Mouse (Mus musculus): ENCODE data around the gene Wwc2. TPM values are rescaled to one million over a fixed set of nuclear protein-coding genes. Genes with fewer than 3 reads are reported as not detected.
"Not testable (repeated sequence)": the region's sequence is repeated elsewhere in the genome, so short reads cannot be mapped to it uniquely, and the experiment has no call there.

Gene Wwc2
- total and polyA plus RNA-seq, 2 experiments from 2014 or later = 5.3 to 11.2 TPM

GRCm38 (mm10) chr8:47833944-47834343 is 156.8 kb downstream of the Wwc2 start:
- Histone ChIP-seq H3K36me3 (ENCODE audit: insufficient read depth, low read length) (peaks cover 10% of the 10 kb centered on the region; the same call in 1 of the 2 replicates), H3K9ac (replicated peaks; ENCODE audit: low read length) (no peak overlapping the region), H3K27me3 (ENCODE audit: insufficient read depth, low read length) (no peaks in the 10 kb centered on the region), H3K4me2 (ENCODE audit: low read depth, low read length) (no peak overlapping the region), H3K4me1 (ENCODE audit: insufficient read depth, low read length) (no peaks in the 10 kb centered on the region), H3K4me3 (ENCODE audit: low read length) (no peak overlapping the region), H3K9me3 (ENCODE audit: low read length) (no peaks in the 10 kb centered on the region), H3K27ac (no peak overlapping the region)
- no peak for ATAC-seq
- TF ChIP-seq CTCF (IDR thresholded peaks at IDR 0.05; ENCODE audit: low read depth) = no peak
- DNase-seq (ENCODE audit: low spot score) = no peak
- WGBS = 71% methylated on average over 1 of the region's 1 CpGs

- Histone ChIP-seq H3K36me3 (ENCODE audit: insufficient read depth, low read length) (peaks cover 10% of the 10 kb centered on the region; the same call in 1 of the 2 replicates), H3K27ac (no peak overlapping the region), H3K9me3 (ENCODE audit: low read length) (no peaks in the 10 kb centered on the region), H3K9ac (replicated peaks; ENCODE audit: low read length) (no peak overlapping the region), H3K4me3 (ENCODE audit: low read length) (no peak overlapping the region), H3K4me2 (ENCODE audit: low read depth, low read length) (no peak overlapping the region), H3K4me1 (ENCODE audit: insufficient read depth, low read length) (no peaks in the 10 kb centered on the region), H3K27me3 (ENCODE audit: insufficient read depth, low read length) (no peaks in the 10 kb centered on the region)
- 66% methylated on average over 6 of the region's 6 CpGs for WGBS
- no peak for ATAC-seq
- no peak for TF ChIP-seq CTCF (IDR thresholded peaks at IDR 0.05; ENCODE audit: low read depth)
- DNase-seq (ENCODE audit: low spot score) = no peak
Measured at GRCm38 (mm10) chr8:47832616-47833015, 158.1 kb downstream of the Wwc2 start.

- no peak overlapping the region for H3K9ac ChIP-seq (replicated peaks; ENCODE audit: low read length)
- no peak for ATAC-seq
- no peak overlapping the region for H3K4me3 ChIP-seq (ENCODE audit: low read length)
- no peaks in the 10 kb centered on the region for H3K9me3 ChIP-seq (ENCODE audit: low read length)
- TF ChIP-seq CTCF (IDR thresholded peaks at IDR 0.05; ENCODE audit: low read depth) = no peak
- WGBS = 85% methylated on average over 9 of the region's 9 CpGs
- H3K36me3 ChIP-seq (ENCODE audit: insufficient read depth, low read length) = peaks cover 10% of the 10 kb centered on the region; the same call in 1 of the 2 replicates
- no peak overlapping the region for H3K4me2 ChIP-seq (ENCODE audit: low read depth, low read length)
- H3K27me3 ChIP-seq (ENCODE audit: insufficient read depth, low read length) = no peaks in the 10 kb centered on the region
- no peaks in the 10 kb centered on the region; the same call in 1 of the 2 replicates for H3K4me1 ChIP-seq (ENCODE audit: insufficient read depth, low read length)
- H3K27ac ChIP-seq = no peak overlapping the region
- no peak for DNase-seq (ENCODE audit: low spot score)
Measured at GRCm38 (mm10) chr8:47826911-47827310, 163.8 kb downstream of the Wwc2 start.

- TF ChIP-seq CTCF (IDR thresholded peaks at IDR 0.05; ENCODE audit: low read depth) = no peak
Measured at GRCm38 (mm10) chr8:47825596-47825995, 165.1 kb downstream of the Wwc2 start.

GRCm38 (mm10) chr8:47824182-47824581 is 166.5 kb downstream of the Wwc2 start, which contains the start of gene Cldn22:
Gene Cldn22 (plus strand): TSS chr8:47824482.
- H3K27me3 ChIP-seq (ENCODE audit: insufficient read depth, low read length) = no peaks in the 10 kb centered on the region
- no peak for ATAC-seq
- H3K4me1 ChIP-seq (ENCODE audit: insufficient read depth, low read length) = no peaks in the 10 kb centered on the region; the same call in 1 of the 2 replicates
- H3K9ac ChIP-seq (replicated peaks; ENCODE audit: low read length) = no peak within 1 kb of the TSS
- no peak within 1 kb of the TSS for H3K4me3 ChIP-seq (ENCODE audit: low read length)
- H3K4me2 ChIP-seq (ENCODE audit: low read depth, low read length) = no peak within 1 kb of the TSS
- no peaks in the 10 kb centered on the region for H3K9me3 ChIP-seq (ENCODE audit: low read length)
- DNase-seq (ENCODE audit: low spot score) = no peak
- 47% methylated on average over 13 of the region's 13 CpGs for WGBS
- H3K36me3 ChIP-seq (ENCODE audit: insufficient read depth, low read length) = no peaks in the 10 kb centered on the region; the same call in 1 of the 2 replicates
- TF ChIP-seq CTCF (IDR thresholded peaks at IDR 0.05; ENCODE audit: low read depth) = no peak
- H3K27ac ChIP-seq = no peak within 1 kb of the TSS

More at GRCm38 (mm10) chr8:47825596-47825995, 165.1 kb downstream of the Wwc2 start:
- WGBS = 47% methylated on average over 5 of the region's 5 CpGs
- Histone ChIP-seq H3K4me1 (ENCODE audit: insufficient read depth, low read length) (no peaks in the 10 kb centered on the region; the same call in 1 of the 2 replicates), H3K9ac (replicated peaks; ENCODE audit: low read length) (no peak overlapping the region), H3K4me2 (ENCODE audit: low read depth, low read length) (no peak overlapping the region), H3K4me3 (ENCODE audit: low read length) (no peak overlapping the region), H3K9me3 (ENCODE audit: low read length) (no peaks in the 10 kb centered on the region), H3K27me3 (ENCODE audit: insufficient read depth, low read length) (no peaks in the 10 kb centered on the region), H3K36me3 (ENCODE audit: insufficient read depth, low read length) (peaks cover 4% of the 10 kb centered on the region; the same call in 1 of the 2 replicates), H3K27ac (no peak overlapping the region)
- ATAC-seq (no peak), DNase-seq (ENCODE audit: low spot score) (no peak)

- Histone ChIP-seq H3K27ac (no peak overlapping the region), H3K4me3 (ENCODE audit: low read length) (no peak overlapping the region), H3K4me1 (ENCODE audit: insufficient read depth, low read length) (no peaks in the 10 kb centered on the region; the same call in 1 of the 2 replicates), H3K36me3 (ENCODE audit: insufficient read depth, low read length) (no peaks in the 10 kb centered on the region), H3K4me2 (ENCODE audit: low read depth, low read length) (no peak overlapping the region), H3K27me3 (ENCODE audit: insufficient read depth, low read length) (no peaks in the 10 kb centered on the region), H3K9me3 (ENCODE audit: low read length) (no peaks in the 10 kb centered on the region), H3K9ac (replicated peaks; ENCODE audit: low read length) (no peak overlapping the region)
- no peak for TF ChIP-seq CTCF (IDR thresholded peaks at IDR 0.05; ENCODE audit: low read depth)
- 63% methylated on average over 10 of the region's 10 CpGs for WGBS
- no peak for DNase-seq (ENCODE audit: low spot score)
- no peak for ATAC-seq
Measured at GRCm38 (mm10) chr8:47823777-47824176, 166.9 kb downstream of the Wwc2 start.

GRCm38 (mm10) chr8:47822541-47822940 is 168.2 kb downstream of the Wwc2 start:
- not testable (repeated sequence) for H3K4me3 ChIP-seq (ENCODE audit: low read length); H3K36me3 ChIP-seq (ENCODE audit: insufficient read depth, low read length); H3K9ac ChIP-seq (replicated peaks; ENCODE audit: low read length); H3K9me3 ChIP-seq (ENCODE audit: low read length); H3K27ac ChIP-seq; DNase-seq (ENCODE audit: low spot score); H3K27me3 ChIP-seq (ENCODE audit: insufficient read depth, low read length); H3K4me2 ChIP-seq (ENCODE audit: low read depth, low read length); H3K4me1 ChIP-seq (ENCODE audit: insufficient read depth, low read length)
- 83% methylated on average over 7 of the region's 9 CpGs for whole genome bisulfite sequencing
- peak; percentile 30; the same call in 1 of the 2 replicates for ATAC-seq

All from hindbrain, postnatal 0 days (tissue).